In the genomic region with DNA sequence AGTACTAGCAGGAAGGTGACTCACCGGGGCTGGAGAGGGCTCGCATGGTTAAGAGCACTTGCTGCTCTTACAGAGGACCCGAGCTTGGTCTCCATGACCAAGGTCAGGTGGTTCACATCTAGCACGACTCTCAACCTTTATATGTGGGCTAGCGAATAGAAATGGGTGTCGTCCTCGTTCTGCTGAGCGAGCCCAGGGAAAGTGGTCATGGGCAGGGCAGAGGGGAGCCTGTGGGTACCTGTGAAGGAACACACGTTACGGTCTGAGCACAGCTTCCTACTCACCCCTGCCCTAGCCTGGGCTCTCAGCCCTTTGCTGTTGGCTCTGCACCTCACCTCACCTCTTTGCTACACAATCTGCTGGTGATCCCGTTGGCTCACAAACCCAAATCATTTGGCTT, we compare ENCODE assay signal across 24 mouse cellular contexts. TPM values are rescaled to one million over a fixed set of nuclear protein-coding genes. Genes with fewer than 3 reads are reported as not detected.
DNase-seq lines count a peak whose midpoint lies in the region; ATAC-seq lines count a peak whose summit lies in the region.
"Had no signal": no experiment of that assay in that cellular context is flagged by ENCODE, and none has a peak within 500 bp of the region (broad histone marks: within the 10 kb centered on the region; RNA-seq: fewer than 3 reads in every experiment).

No protein-coding gene starts in this region.

- peak; percentile 79 for DNase-seq in heart, adult 11 months
- DNase-seq in heart, postnatal 10 days, result no peak
- DNase-seq in urinary bladder, adult 2 months (ENCODE audit: low spot score), result peak; percentile 16
- no peak for DNase-seq in urinary bladder, postnatal 14 days (ENCODE audit: low spot score)
- DNase-seq in naive thymus-derived CD4-positive, alpha-beta T cell, adult 2 months (ENCODE audit: low read depth), result peak; percentile 55
- DNase-seq in layer of hippocampus, adult 8-10 months (ENCODE audit: low spot score in 2 of 2), result no peak
- DNase-seq: adrenal gland, postnatal 25 days; cerebellum, adult 18-20 months; cerebellum, adult 9-11 months; embryo, embryonic 11 days; gastrocnemius, adult 2 months; gastrocnemius, postnatal 25 days had no signal

- no peaks in the 10 kb centered on the region for H3K27me3 ChIP-seq in megakaryocyte, embryonic 14.5 days (replicated peaks)
- H3K27me3 ChIP-seq: embryonic facial prominence, embryonic 15.5 days; heart, embryonic 15.5 days had no signal

- peak overlapping the region; percentile 57 for H3K4me3 ChIP-seq in megakaryocyte, embryonic 14.5 days (replicated peaks)
- H3K4me3 ChIP-seq: embryonic facial prominence, embryonic 15.5 days; erythroblast, embryonic 14.5 days; forebrain, embryonic 10.5 days; gastrocnemius, adult 2 months; heart, embryonic 15.5 days; hindbrain, embryonic 10.5 days had no signal

- ATAC-seq in megakaryocyte, adult 5-6 weeks (ENCODE audit: poor library complexity, severe bottlenecking), result no peak
- ATAC-seq: forebrain, embryonic 14.5 days had no signal

- intact Hi-C loops in heart, postnatal 10 days (cut with DNase I), result no loop called here

- H3K9me3 ChIP-seq in megakaryocyte, embryonic 14.5 days, result no peaks in the 10 kb centered on the region
- H3K9me3 ChIP-seq: heart, embryonic 15.5 days had no signal

- peaks cover 100% of the 10 kb centered on the region for H3K36me3 ChIP-seq in megakaryocyte, embryonic 14.5 days (replicated peaks; ENCODE audit: low read length)
- H3K36me3 ChIP-seq: embryonic facial prominence, embryonic 15.5 days; forebrain, embryonic 10.5 days; heart, embryonic 15.5 days; hindbrain, embryonic 10.5 days had no signal

- peaks cover 99% of the 10 kb centered on the region for H3K4me1 ChIP-seq in megakaryocyte, embryonic 14.5 days
- H3K4me1 ChIP-seq: hindbrain, embryonic 10.5 days had no signal

RNA-seq across cellular contexts. Expression of a gene that starts 22.9 kb away (rescaled TPM):
- total RNA-seq in heart, postnatal 10 days (2021), result under 1 TPM; 0.07 TPM
- not detected in 2 replicates for polyA plus RNA-seq in megakaryocyte, embryonic 14.5 days (2012; ENCODE audit: insufficient read depth, low replicate concordance)
- total RNA-seq in megakaryocyte, adult 5-6 weeks (2015), result not detected in 2 replicates
- not detected in 2 replicates for total RNA-seq in megakaryocyte, adult 5-6 weeks (2017)
- not detected in 2 replicates for polyA plus RNA-seq in urinary bladder, adult 2 months (2012; rRNA removed)
- total RNA-seq in layer of hippocampus, adult 8-10 months (2022), result under 1 TPM; 0.31 to 0.68 (median 0.34) TPM
- total RNA-seq: common myeloid progenitor, adult 5-6 weeks; gastrocnemius, adult 2 months; granulocyte monocyte progenitor cell, adult 5-6 weeks had no signal
- polyA plus RNA-seq: adrenal gland, adult 2 months; embryonic facial prominence, embryonic 11.5 days; erythroblast, embryonic 14.5 days; forebrain, embryonic 10.5 days; forebrain, embryonic 14.5 days; hindbrain, embryonic 10.5 days had no signal

RNA-seq across cellular contexts. Expression of a gene that starts 54.8 kb away (rescaled TPM):
- total RNA-seq in heart, postnatal 10 days (2021), result 1 to 10 TPM; 5.8 to 7.3 TPM
- 123 and 181 TPM in 2 replicates for polyA plus RNA-seq in megakaryocyte, embryonic 14.5 days (2012; ENCODE audit: insufficient read depth, low replicate concordance)
- 7.1 and 8.6 TPM in 2 replicates for total RNA-seq in megakaryocyte, adult 5-6 weeks (2015)
- total RNA-seq in megakaryocyte, adult 5-6 weeks (2017), result 20.6 and 23.8 TPM in 2 replicates
- 48.6 and 62.7 TPM in 2 replicates for polyA plus RNA-seq in urinary bladder, adult 2 months (2012; rRNA removed)
- 1 to 10 TPM; 1.4 to 4.7 (median 3.1) TPM for total RNA-seq in layer of hippocampus, adult 8-10 months (2022)

Comparison
In these comparisons a context has a peak if more than half of its experiments do, and no peak if none do; other contexts are left out.
1. DNase-seq: peak in heart, adult 11 months (single experiment), urinary bladder, adult 2 months (single experiment) and naive thymus-derived CD4-positive, alpha-beta T cell, adult 2 months (single experiment); none in heart, postnatal 10 days (0 of 2), urinary bladder, postnatal 14 days (single experiment) and layer of hippocampus, adult 8-10 months (0 of 2).